ENCODE assay signal across 22 mouse cellular contexts in genomic region chr12:107181291-107181690, GRCm38 (mm10).
DNase-seq lines count a peak whose midpoint lies in the region; ATAC-seq lines count a peak whose summit lies in the region.
"Had no signal": no experiment of that assay in that cellular context is flagged by ENCODE, and none has a peak within 500 bp of the region (broad histone marks: within the 10 kb centered on the region; RNA-seq: fewer than 3 reads in every experiment).

No protein-coding gene starts in this region.

- no peak for ATAC-seq in hindbrain, embryonic 14.5 days (ENCODE audit: low FRiP score)
- no peak for ATAC-seq in hindbrain, embryonic 16.5 days
- no peak for ATAC-seq in midbrain, embryonic 14.5 days (ENCODE audit: low FRiP score, low TSS enrichment)
- ATAC-seq in midbrain, embryonic 16.5 days = no peak
- ATAC-seq: forebrain, embryonic 13.5 days; intestine, postnatal 0 days had no signal

- H3K4me2 ChIP-seq in hindbrain, embryonic 14.5 days (replicated peaks) = no peak overlapping the region
- no peak overlapping the region for H3K4me2 ChIP-seq in hindbrain, embryonic 16.5 days (ENCODE audit: low read length)
- H3K4me2 ChIP-seq in midbrain, embryonic 14.5 days (ENCODE audit: low read length) = no peak overlapping the region
- no peak overlapping the region for H3K4me2 ChIP-seq in midbrain, embryonic 16.5 days (ENCODE audit: low read length)
- H3K4me2 ChIP-seq: embryonic facial prominence, embryonic 12.5 days; forebrain, embryonic 13.5 days; hindbrain, embryonic 13.5 days had no signal

- peak; percentile 23 to 46 for DNase-seq in cerebellum, postnatal 14 days
- DNase-seq in cerebellum, adult 18-20 months = no peak
- DNase-seq in hindbrain, embryonic 14.5 days (ENCODE audit: low spot score) = peak; percentile 40
- DNase-seq in midbrain, embryonic 14.5 days = peak; percentile 48
- no peak for DNase-seq in urinary bladder, postnatal 14 days (ENCODE audit: low spot score)
- DNase-seq: adrenal gland, adult 8-10 months; adrenal gland, postnatal 36 days; cerebellum, adult 11-12 months; cerebellum, adult 9-11 months; embryo, embryonic 11 days; gastrocnemius, adult 2 months; gastrocnemius, postnatal 25 days; heart, postnatal 10 days; heart, postnatal 4 days had no signal

- H3K4me1 ChIP-seq in hindbrain, embryonic 14.5 days (replicated peaks; ENCODE audit: control insufficient read depth, insufficient read depth, low read length) = 0 out of 2 replicates have a peak, but pooled peaks cover 5% of the 10 kb centered on the region
- H3K4me1 ChIP-seq in hindbrain, embryonic 16.5 days (ENCODE audit: control insufficient read depth, insufficient read depth, low read depth, low read length) = no peaks in the 10 kb centered on the region; the same call in none of the 2 replicates
- H3K4me1 ChIP-seq in midbrain, embryonic 14.5 days (ENCODE audit: control insufficient read depth, insufficient read depth, low read length) = 0 out of 2 replicates have a peak, but pooled peaks cover 3% of the 10 kb centered on the region
- no peaks in the 10 kb centered on the region for H3K4me1 ChIP-seq in midbrain, embryonic 16.5 days (ENCODE audit: control insufficient read depth, insufficient read depth, low read length)
- H3K4me1 ChIP-seq: embryonic facial prominence, embryonic 12.5 days; heart, embryonic 10.5 days had no signal

- no peaks in the 10 kb centered on the region for H3K36me3 ChIP-seq in hindbrain, embryonic 14.5 days (replicated peaks; ENCODE audit: control insufficient read depth, insufficient read depth)
- no peaks in the 10 kb centered on the region for H3K36me3 ChIP-seq in hindbrain, embryonic 16.5 days (ENCODE audit: control insufficient read depth, insufficient read depth, low read length)
- H3K36me3 ChIP-seq in midbrain, embryonic 14.5 days (ENCODE audit: control insufficient read depth, insufficient read depth, low read length) = no peaks in the 10 kb centered on the region
- H3K36me3 ChIP-seq in midbrain, embryonic 16.5 days (ENCODE audit: control insufficient read depth, insufficient read depth, low read length) = no peaks in the 10 kb centered on the region
- H3K36me3 ChIP-seq: embryonic facial prominence, embryonic 12.5 days; G1E; heart, embryonic 10.5 days; hindbrain, embryonic 13.5 days had no signal

- WGBS in hindbrain, embryonic 14.5 days = 60% methylated on average over 9 of the region's 9 CpGs
- WGBS in hindbrain, embryonic 16.5 days = 52% methylated on average over 9 of the region's 9 CpGs
- 77% methylated on average over 9 of the region's 9 CpGs for WGBS in midbrain, embryonic 14.5 days
- 76% methylated on average over 9 of the region's 9 CpGs for WGBS in midbrain, embryonic 16.5 days

- H3K27ac ChIP-seq in hindbrain, embryonic 14.5 days = no peak overlapping the region
- H3K27ac ChIP-seq in hindbrain, embryonic 16.5 days (ENCODE audit: low read depth, low read length) = no peak overlapping the region
- no peak overlapping the region for H3K27ac ChIP-seq in midbrain, embryonic 14.5 days (replicated peaks; ENCODE audit: low read depth, low read length)
- no peak overlapping the region for H3K27ac ChIP-seq in midbrain, embryonic 16.5 days (ENCODE audit: low read length)
- H3K27ac ChIP-seq: embryonic facial prominence, embryonic 12.5 days; forebrain, embryonic 13.5 days; gastrocnemius, adult 2 months; heart, embryonic 10.5 days; hindbrain, embryonic 13.5 days had no signal

- no peak overlapping the region for H3K9ac ChIP-seq in hindbrain, embryonic 14.5 days
- H3K9ac ChIP-seq in hindbrain, embryonic 16.5 days (ENCODE audit: low read depth, low read length) = no peak overlapping the region
- H3K9ac ChIP-seq in midbrain, embryonic 14.5 days (replicated peaks; ENCODE audit: low read length) = no peak overlapping the region
- H3K9ac ChIP-seq in midbrain, embryonic 16.5 days (ENCODE audit: low read depth, low read length) = no peak overlapping the region
- H3K9ac ChIP-seq: embryonic facial prominence, embryonic 12.5 days; forebrain, embryonic 13.5 days; hindbrain, embryonic 13.5 days had no signal

- H3K4me3 ChIP-seq in hindbrain, embryonic 14.5 days (replicated peaks; ENCODE audit: low read length) = no peak overlapping the region
- no peak overlapping the region for H3K4me3 ChIP-seq in hindbrain, embryonic 16.5 days (ENCODE audit: low read length)
- no peak overlapping the region for H3K4me3 ChIP-seq in midbrain, embryonic 14.5 days (replicated peaks; ENCODE audit: low read depth, low read length)
- no peak overlapping the region for H3K4me3 ChIP-seq in midbrain, embryonic 16.5 days (ENCODE audit: low read depth, low read length)
- H3K4me3 ChIP-seq: embryonic facial prominence, embryonic 12.5 days; forebrain, embryonic 13.5 days; gastrocnemius, adult 2 months; heart, embryonic 10.5 days; hindbrain, embryonic 13.5 days had no signal

- no peaks in the 10 kb centered on the region for H3K9me3 ChIP-seq in hindbrain, embryonic 14.5 days (ENCODE audit: control insufficient read depth, low read length)
- no peaks in the 10 kb centered on the region for H3K9me3 ChIP-seq in hindbrain, embryonic 16.5 days (ENCODE audit: control insufficient read depth, low read length)
- H3K9me3 ChIP-seq in midbrain, embryonic 14.5 days (ENCODE audit: control insufficient read depth, low read length) = no peaks in the 10 kb centered on the region
- no peaks in the 10 kb centered on the region for H3K9me3 ChIP-seq in midbrain, embryonic 16.5 days (replicated peaks; ENCODE audit: control insufficient read depth, low read length, poor library complexity, severe bottlenecking)
- H3K9me3 ChIP-seq: embryonic facial prominence, embryonic 12.5 days; forebrain, embryonic 13.5 days; heart, embryonic 10.5 days; hindbrain, embryonic 13.5 days had no signal

- no peaks in the 10 kb centered on the region for H3K27me3 ChIP-seq in hindbrain, embryonic 14.5 days (ENCODE audit: control insufficient read depth, insufficient read depth, low read length)
- H3K27me3 ChIP-seq in hindbrain, embryonic 16.5 days (replicated peaks; ENCODE audit: control insufficient read depth, insufficient read depth, low read length) = no peaks in the 10 kb centered on the region
- H3K27me3 ChIP-seq in midbrain, embryonic 14.5 days (ENCODE audit: control insufficient read depth, insufficient read depth, low read length) = no peaks in the 10 kb centered on the region
- no peaks in the 10 kb centered on the region for H3K27me3 ChIP-seq in midbrain, embryonic 16.5 days (ENCODE audit: control insufficient read depth, insufficient read depth, low read depth, low read length)
- H3K27me3 ChIP-seq: embryonic facial prominence, embryonic 12.5 days; forebrain, embryonic 13.5 days; hindbrain, embryonic 13.5 days had no signal

Comparison
In these comparisons a context has a peak if more than half of its experiments do, and no peak if none do; other contexts are left out.
1. DNase-seq: peak in cerebellum, postnatal 14 days (2 of 2), hindbrain, embryonic 14.5 days (single experiment) and midbrain, embryonic 14.5 days (single experiment); none in cerebellum, adult 18-20 months (0 of 2) and urinary bladder, postnatal 14 days (single experiment).